Mouse (Mus musculus) lung, adult 2 months (tissue): Measurements from ENCODE around the gene Surf1. TPM values are rescaled to one million over a fixed set of nuclear protein-coding genes. Genes with fewer than 3 reads are reported as not detected.
"Not testable (repeated sequence)": the region's sequence is repeated elsewhere in the genome, so short reads cannot be mapped to it uniquely, and the experiment has no call there.

Experiments used
- DNase-seq: peaks from one replicate; pipeline ENCODE4 v3.0.0; 2022
- H3K4me1 ChIP-seq: fragments of 200-500 bp; 2 replicates; pipeline ENCODE4 v1.6.1; 2011; ENCODE audit warnings: low read length; ENCODE audit not compliant: control insufficient read depth, insufficient read depth
- H3K4me3 ChIP-seq: fragments of 200-500 bp; replicated peaks from 2 replicates; pipeline ENCODE3; 2011; ENCODE audit warnings: low read depth, mild to moderate bottlenecking, control low read depth, low read length; ENCODE audit errors: extremely low read depth
- CTCF ChIP-seq: fragments of 200-500 bp; IDR thresholded peaks from 2 replicates; pipeline ENCODE4 v1.5.1; 2011; ENCODE audit warnings: mild to moderate bottlenecking, low read length, control low read depth; ENCODE audit not compliant: insufficient read depth
- POLR2A ChIP-seq: fragments of 200-500 bp; IDR thresholded peaks from 2 replicates; pipeline ENCODE4 v1.6.1; 2011; ENCODE audit warnings: low read depth, mild to moderate bottlenecking, control low read depth, low read length, borderline replicate concordance; ENCODE audit errors: extremely low read depth
- WGBS: fragments of 180-500 bp; shearing (Covaris S2); methylation state at CpG from one replicate; pipeline ENCODE4 v1.1.7; 2018; 5-methylcytosine and 5-hydroxymethylcytosine counted together
- polyA plus RNA-seq: library from polyadenylated mRNA; depleted of rRNA; stranded (reverse); fragments of >200 nt; gene quantifications from 2 replicates; pipeline ENCODE4 v1.2.3, GENCODE M21; 2012; rRNA removed

Gene Surf1
- polyA plus RNA-seq, 1 experiment: 68.0 TPM

GRCm38 (mm10) chr2:26902467-26903220 is 13.7 kb downstream of the Surf1 start, which contains the start of gene Surf6:
Gene Surf6 (minus strand): TSS chr2:26902879.
- H3K4me1 ChIP-seq: peaks cover 11% of the 10 kb centered on the region
- peak; percentile 91 for DNase-seq
- no peak for TF ChIP-seq CTCF
- TF ChIP-seq POLR2A: 0 out of 2 replicates have a peak, but pooled peaks have one; percentile 49
- WGBS: under 1% methylated on average over 41 of the region's 41 CpGs
- peak within 1 kb of the TSS; percentile 82 for H3K4me3 ChIP-seq

- WGBS: 5% methylated on average over 7 of the region's 7 CpGs
- Histone ChIP-seq H3K4me1 (peaks cover 11% of the 10 kb centered on the region), H3K4me3 (no peak overlapping the region)
- no peak for DNase-seq
- TF ChIP-seq POLR2A: no peak
- no peak for TF ChIP-seq CTCF
Measured at GRCm38 (mm10) chr2:26901834-26902400, 14.4 kb downstream of the Surf1 start.

GRCm38 (mm10) chr2:26900731-26901130 is 15.6 kb downstream of the Surf1 start:
- DNase-seq: no peak
- no peak for TF ChIP-seq CTCF
- TF ChIP-seq POLR2A: no peak
- Histone ChIP-seq H3K4me3 (no peak overlapping the region), H3K4me1 (peaks cover 11% of the 10 kb centered on the region)
- WGBS: 46% methylated on average over 1 of the region's 1 CpGs

- no peaks in the 10 kb centered on the region for H3K4me1 ChIP-seq
- DNase-seq: no peak
- no peak overlapping the region for H3K4me3 ChIP-seq
- TF ChIP-seq CTCF (no peak), POLR2A (no peak)
- WGBS: 86% methylated on average over 4 of the region's 4 CpGs
Measured at GRCm38 (mm10) chr2:26895898-26896297, 20.4 kb downstream of the Surf1 start.

GRCm38 (mm10) chr2:26886170-26886569 is 30.2 kb downstream of the Surf1 start:
- not testable (repeated sequence) for H3K4me1 ChIP-seq, DNase-seq, H3K4me3 ChIP-seq
- WGBS: 75% methylated on average over 4 of the region's 4 CpGs

- H3K4me3 ChIP-seq, DNase-seq, H3K4me1 ChIP-seq: not testable (repeated sequence)
- WGBS: 85% methylated on average over 2 of the region's 2 CpGs
Measured at GRCm38 (mm10) chr2:26885541-26885940, 30.8 kb downstream of the Surf1 start.

- H3K4me1 ChIP-seq: no peaks in the 10 kb centered on the region
- TF ChIP-seq CTCF (no peak), POLR2A (no peak)
- DNase-seq: no peak
- no peak overlapping the region for H3K4me3 ChIP-seq
Measured at GRCm38 (mm10) chr2:26878571-26878970, 37.8 kb downstream of the Surf1 start.

GRCm38 (mm10) chr2:26870666-26871065 is 45.7 kb downstream of the Surf1 start:
- DNase-seq: no peak
- Histone ChIP-seq H3K4me3 (no peak overlapping the region), H3K4me1 (no peaks in the 10 kb centered on the region)
- TF ChIP-seq POLR2A: no peak
- WGBS: 53% methylated on average over 6 of the region's 6 CpGs

- H3K4me3 ChIP-seq: no peak within 1 kb of the TSS
- WGBS: 48% methylated on average over 3 of the region's 3 CpGs
- no peaks in the 10 kb centered on the region for H3K4me1 ChIP-seq
- TF ChIP-seq POLR2A: no peak
- TF ChIP-seq CTCF: no peak
- DNase-seq: no peak
Measured at GRCm38 (mm10) chr2:26864879-26865278, 51.5 kb downstream of the Surf1 start, which contains the start of gene Abo. Gene Abo (minus strand): TSS chr2:26864979.

Other genes with a start within 250 kb of the Surf1 start
- 0.16 TPM in 1 of 2 replicates, not detected in the other for gene Lcn4, start 245.2 kb downstream of the Surf1 start, polyA plus RNA-seq
- gene Abo, start 51.6 kb downstream of the Surf1 start, polyA plus RNA-seq: 1.0 TPM in 1 of 2 replicates, not detected in the other
- gene Surf6, start 13.7 kb downstream of the Surf1 start, polyA plus RNA-seq: 6.8 and 10.1 TPM in 2 replicates
- 27.6 and 30.9 TPM in 2 replicates for gene Med22, start 5.9 kb downstream of the Surf1 start, polyA plus RNA-seq
- 348 and 458 TPM in 2 replicates for gene Rpl7a, start 5.8 kb downstream of the Surf1 start, polyA plus RNA-seq
- gene Surf2, start 163 bp downstream of the Surf1 start, polyA plus RNA-seq: 18.0 and 21.0 TPM in 2 replicates
- 214 and 250 TPM in 2 replicates for gene Surf4, start 17.4 kb upstream of the Surf1 start, polyA plus RNA-seq
- 0.17 and 0.31 TPM in 2 replicates for gene Stkld1, start 17.5 kb upstream of the Surf1 start, polyA plus RNA-seq
- 16.2 and 20.7 TPM in 2 replicates for gene Rexo4, start 47.9 kb upstream of the Surf1 start, polyA plus RNA-seq
- 0.83 and 1.1 TPM in 2 replicates for gene Adamts13, start 56.9 kb upstream of the Surf1 start, polyA plus RNA-seq
- gene Cacfd1, start 93.4 kb upstream of the Surf1 start, polyA plus RNA-seq: 43.7 and 49.2 TPM in 2 replicates
- gene Slc2a6, start 111.5 kb upstream of the Surf1 start, polyA plus RNA-seq: 6.2 and 9.5 TPM in 2 replicates
- gene Mymk, start 155.6 kb upstream of the Surf1 start, polyA plus RNA-seq: 0.19 and 0.32 TPM in 2 replicates
- gene Adamtsl2, start 162.8 kb upstream of the Surf1 start, polyA plus RNA-seq: 50.7 and 73.0 TPM in 2 replicates
- 0.03 and 0.04 TPM in 2 replicates for gene Fam163b, start 226.0 kb upstream of the Surf1 start, polyA plus RNA-seq
- 0.17 and 0.18 TPM in 2 replicates for gene Dbh, start 248.7 kb upstream of the Surf1 start, polyA plus RNA-seq